Comparison of ENCODE assay signal across 48 mouse cellular contexts in the genomic region with DNA sequence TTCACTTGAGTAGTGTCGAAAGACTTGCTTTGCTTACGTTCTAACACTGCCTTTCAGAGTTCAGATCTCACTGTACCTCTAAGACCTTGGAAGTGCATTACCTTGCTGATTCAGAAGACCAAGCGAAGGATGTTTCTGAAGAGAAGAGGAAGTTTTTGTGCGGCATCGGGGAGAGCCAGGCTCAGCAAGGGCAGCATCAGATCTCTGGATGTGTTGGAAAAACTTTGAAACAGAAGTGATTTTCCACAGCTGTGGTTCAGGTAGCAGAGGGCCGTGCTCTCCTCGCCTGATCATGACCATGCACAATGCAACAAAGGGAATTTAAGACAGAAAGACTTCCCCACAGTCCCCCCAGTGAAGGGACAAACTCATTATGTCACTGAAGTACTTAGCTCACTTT. TPM values are rescaled to one million over a fixed set of nuclear protein-coding genes. Genes with fewer than 3 reads are reported as not detected.
"Had no signal": no experiment of that assay in that cellular context is flagged by ENCODE, and none has a peak within 500 bp of the region (broad histone marks: within the 10 kb centered on the region; RNA-seq: fewer than 3 reads in every experiment).

No protein-coding gene starts in this region.

- DNase-seq: heart, postnatal 14 days; heart, postnatal 4 days; kidney, adult 11 months; kidney, adult 18-20 months; kidney, adult 2 months; kidney, adult 8-10 months; kidney, adult 9 months; kidney, postnatal 10 days; kidney, postnatal 14 days; kidney, postnatal 25 days; kidney, postnatal 36 days; kidney, postnatal 4 days; layer of hippocampus, adult 9-11 months; layer of hippocampus, postnatal 36 days had no signal

- H3K4me1 ChIP-seq: heart, embryonic 12.5 days; heart, embryonic 13.5 days; heart, embryonic 15.5 days; hindbrain, embryonic 10.5 days; hindbrain, embryonic 12.5 days; hindbrain, embryonic 13.5 days; hindbrain, embryonic 15.5 days; intestine, embryonic 15.5 days; kidney, embryonic 15.5 days had no signal

- H3K9me3 ChIP-seq: heart, embryonic 12.5 days; heart, embryonic 13.5 days; heart, embryonic 15.5 days; hindbrain, embryonic 10.5 days; hindbrain, embryonic 12.5 days; hindbrain, embryonic 13.5 days; hindbrain, embryonic 15.5 days; intestine, embryonic 15.5 days; kidney, embryonic 15.5 days had no signal

- H3K4me3 ChIP-seq: heart, embryonic 12.5 days; heart, embryonic 13.5 days; heart, embryonic 15.5 days; hindbrain, embryonic 10.5 days; hindbrain, embryonic 12.5 days; hindbrain, embryonic 13.5 days; hindbrain, embryonic 15.5 days; intestine, embryonic 15.5 days; kidney, embryonic 15.5 days; layer of hippocampus, adult 2 months; left cerebral cortex, adult 2 months had no signal

- H3K27ac ChIP-seq: heart, embryonic 13.5 days; heart, embryonic 15.5 days; hindbrain, embryonic 10.5 days; hindbrain, embryonic 12.5 days; hindbrain, embryonic 13.5 days; hindbrain, embryonic 14.5 days; hindbrain, embryonic 15.5 days; hindbrain, postnatal 0 days; intestine, embryonic 15.5 days; kidney, embryonic 15.5 days; kidney, postnatal 0 days; layer of hippocampus, adult 2 months; left cerebral cortex, adult 2 months had no signal

- H3K27me3 ChIP-seq: heart, embryonic 12.5 days; heart, embryonic 13.5 days; heart, embryonic 15.5 days; hindbrain, embryonic 12.5 days; hindbrain, embryonic 13.5 days; hindbrain, embryonic 15.5 days; intestine, embryonic 15.5 days; kidney, embryonic 15.5 days had no signal

RNA-seq across cellular contexts. Expression of a gene that starts 18.2 kb away (rescaled TPM):
- total RNA-seq: heart, postnatal 14 days; heart, postnatal 25 days; heart, postnatal 4 days; hematopoietic stem cell, adult 5-6 weeks; hindbrain, postnatal 0 days; layer of hippocampus, adult 18-20 months; layer of hippocampus, adult 2 months; layer of hippocampus, postnatal 10 days; layer of hippocampus, postnatal 14 days; layer of hippocampus, postnatal 25 days; layer of hippocampus, postnatal 36 days; left cerebral cortex, adult 18-20 months; left cerebral cortex, adult 2 months; left cerebral cortex, adult 8-10 months had no signal
- polyA plus RNA-seq: heart, embryonic 11.5 days; heart, embryonic 12.5 days; heart, embryonic 13.5 days; heart, embryonic 14.5 days; heart, embryonic 15.5 days; heart, embryonic 16.5 days; hindbrain, embryonic 10.5 days; hindbrain, embryonic 11.5 days; hindbrain, embryonic 12.5 days; hindbrain, embryonic 13.5 days; hindbrain, embryonic 14.5 days; hindbrain, embryonic 15.5 days; hindbrain, embryonic 16.5 days; hindbrain, postnatal 0 days; inflammation-experienced regulatory T-cells, adult 6 months; intestine, embryonic 14.5 days; intestine, embryonic 15.5 days; intestine, embryonic 16.5 days; intestine, postnatal 0 days; kidney, adult 2 months; kidney, embryonic 14.5 days; kidney, embryonic 15.5 days; kidney, embryonic 16.5 days; kidney, postnatal 0 days; large intestine, adult 2 months had no signal
